Mouse (Mus musculus): ENCODE data around the gene Arl10.

GRCm38 (mm10) chr13:54591776-54592356 lies 17.1 kb downstream of the Arl10 start:
- TF ChIP-seq TAL1 (IDR thresholded peaks at IDR 0.05; ENCODE audit: low read length): no peak
- TF ChIP-seq GATA1 (IDR thresholded peaks at IDR 0.05; ENCODE audit: low read length): no peak

Measured in erythroblast, embryonic 14.5 days (primary cell).